Mouse (Mus musculus) embryonic facial prominence, embryonic 10.5 days (tissue): Measurements from ENCODE around the gene Gse1. TPM values are rescaled to one million over a fixed set of nuclear protein-coding genes. Genes with fewer than 3 reads are reported as not detected.

Source experiments
- DNase-seq: peaks from one replicate; pipeline ENCODE4 v3.0.0-alpha.2; 2017; ENCODE audit warnings: low spot score
- H3K27ac ChIP-seq: fragments of 300-500 bp; sonication (generic); replicated peaks from 2 replicates; pipeline ENCODE4 v1.5.1; 2016; ENCODE audit warnings: mild to moderate bottlenecking
- H3K27me3 ChIP-seq: fragments of 300-500 bp; sonication (generic); replicated peaks from 2 replicates; pipeline ENCODE4 v1.6.1; 2016; ENCODE audit warnings: low read depth, mild to moderate bottlenecking; ENCODE audit not compliant: poor library complexity, severe bottlenecking
- H3K36me3 ChIP-seq: fragments of 300-500 bp; sonication (generic); replicated peaks from 2 replicates; pipeline ENCODE4 v1.6.1; 2016; ENCODE audit warnings: mild to moderate bottlenecking, moderate library complexity
- H3K4me1 ChIP-seq: fragments of 300-500 bp; sonication (generic); 2 replicates; pipeline ENCODE4 v1.6.1; 2016
- H3K4me3 ChIP-seq: fragments of 300-500 bp; sonication (generic); 2 replicates; pipeline ENCODE4 v1.5.1; 2016; ENCODE audit warnings: mild to moderate bottlenecking, moderate library complexity
- H3K9me3 ChIP-seq: fragments of 300-500 bp; sonication (generic); 2 replicates; pipeline ENCODE4 v1.6.1; 2016; ENCODE audit warnings: mild to moderate bottlenecking
- WGBS: fragments of 180-500 bp; shearing (Covaris S2); methylation state at CpG from one replicate; pipeline ENCODE4 v1.1.7; 2016; 5-methylcytosine and 5-hydroxymethylcytosine counted together
- polyA plus RNA-seq: library from polyadenylated mRNA; unstranded; fragments of >200 nt; fragmentation: Nextera tagmentation; extraction: Ambion mirVana; gene quantifications from 2 replicates; pipeline ENCODE4 v1.2.1, GENCODE M21; 2016

The Gse1 gene
- polyA plus RNA-seq, 1 experiment from 2014 or later: 10.2 TPM

DNA sequence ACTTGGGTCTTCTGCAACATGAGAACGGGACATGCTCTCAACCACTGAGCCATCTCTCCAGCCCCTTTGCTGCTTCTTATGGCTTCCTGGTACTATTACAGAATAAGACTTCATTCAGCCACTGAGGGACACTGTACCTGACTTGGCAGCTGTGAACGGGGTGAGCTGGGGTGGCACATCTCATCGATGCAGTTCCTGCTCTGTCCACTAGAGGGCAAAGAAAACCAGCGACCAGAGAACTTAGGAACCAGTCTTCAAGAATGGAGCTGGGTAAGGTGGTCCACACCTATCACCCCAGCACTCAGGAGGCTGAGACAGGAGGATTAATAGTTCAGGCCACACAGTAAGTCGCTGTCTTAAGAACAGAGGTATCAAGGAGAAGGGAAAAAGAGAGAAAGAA is 367.7 kb downstream of the Gse1 start:
- Histone ChIP-seq H3K36me3 (no peaks in the 10 kb centered on the region), H3K27me3 (peaks cover 28% of the 10 kb centered on the region)

DNA sequence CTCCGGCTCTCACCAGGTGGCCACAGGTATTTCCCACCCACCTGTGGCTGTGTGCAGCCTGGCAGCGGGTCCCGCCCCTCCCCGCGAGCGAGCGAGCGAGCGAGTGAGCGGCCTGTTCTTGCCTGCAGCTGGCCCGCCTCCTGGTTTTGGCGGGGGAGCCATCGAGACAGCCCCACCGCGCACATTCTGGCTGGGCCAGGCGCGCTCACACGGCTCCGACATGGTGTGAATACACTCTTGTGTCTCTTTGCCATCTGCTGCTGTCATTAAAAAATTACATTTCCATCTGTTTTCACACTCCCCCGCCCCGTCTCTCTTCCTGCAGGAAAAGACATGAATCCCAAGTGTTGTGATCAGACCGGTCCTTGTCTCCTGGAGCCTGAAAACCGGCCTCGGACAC is 370.3 kb downstream of the Gse1 start:
- H3K27ac ChIP-seq: peak overlapping the region; percentile 54; the same call in 1 of the 2 replicates
- peak overlapping the region; percentile 28; the same call in 1 of the 2 replicates for H3K4me3 ChIP-seq
- H3K9me3 ChIP-seq: peaks cover 6% of the 10 kb centered on the region; the same call in 1 of the 2 replicates
- 27% methylated on average over 24 of the region's 24 CpGs for WGBS
- H3K27me3 ChIP-seq: peaks cover 28% of the 10 kb centered on the region
- peak; percentile 47 for DNase-seq
- H3K36me3 ChIP-seq: no peaks in the 10 kb centered on the region; the same call in 1 of the 2 replicates
- peaks cover 20% of the 10 kb centered on the region for H3K4me1 ChIP-seq

More for the DNA sequence above, 367.7 kb downstream of the Gse1 start:
- Histone ChIP-seq H3K27ac (no peak overlapping the region), H3K9me3 (no peaks in the 10 kb centered on the region), H3K4me3 (no peak overlapping the region), H3K4me1 (peaks cover 20% of the 10 kb centered on the region)
- peak; percentile 77 for DNase-seq
- WGBS: 12% methylated on average over 5 of the region's 5 CpGs

DNA sequence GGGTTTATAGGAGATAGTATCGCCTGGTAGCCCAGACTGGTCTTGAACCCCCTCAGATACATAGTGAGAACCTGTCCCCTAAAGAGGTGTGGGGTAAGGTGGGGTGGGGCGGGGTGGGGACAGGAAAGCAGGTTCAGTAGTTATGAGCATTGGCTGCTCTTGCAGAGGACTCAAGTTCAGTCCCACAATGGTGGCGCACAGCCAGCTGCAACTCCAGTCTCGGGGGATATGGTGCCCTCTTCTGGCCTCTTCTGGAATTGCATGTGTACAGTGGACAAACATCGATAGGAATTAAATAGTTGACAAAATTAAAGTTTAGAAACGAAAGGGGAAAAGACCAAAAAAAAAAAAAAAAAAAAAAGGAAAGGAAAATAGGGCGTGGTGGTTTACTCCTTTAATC is 371.2 kb downstream of the Gse1 start:
- H3K4me3 ChIP-seq: no peak overlapping the region
- H3K27ac ChIP-seq: no peak overlapping the region
- H3K9me3 ChIP-seq: peaks cover 6% of the 10 kb centered on the region; the same call in 1 of the 2 replicates
- 49% methylated on average over 7 of the region's 7 CpGs for WGBS
- peak; percentile 72 for DNase-seq
- H3K27me3 ChIP-seq: peaks cover 28% of the 10 kb centered on the region
- H3K4me1 ChIP-seq: peaks cover 20% of the 10 kb centered on the region
- H3K36me3 ChIP-seq: no peaks in the 10 kb centered on the region; the same call in 1 of the 2 replicates

DNA sequence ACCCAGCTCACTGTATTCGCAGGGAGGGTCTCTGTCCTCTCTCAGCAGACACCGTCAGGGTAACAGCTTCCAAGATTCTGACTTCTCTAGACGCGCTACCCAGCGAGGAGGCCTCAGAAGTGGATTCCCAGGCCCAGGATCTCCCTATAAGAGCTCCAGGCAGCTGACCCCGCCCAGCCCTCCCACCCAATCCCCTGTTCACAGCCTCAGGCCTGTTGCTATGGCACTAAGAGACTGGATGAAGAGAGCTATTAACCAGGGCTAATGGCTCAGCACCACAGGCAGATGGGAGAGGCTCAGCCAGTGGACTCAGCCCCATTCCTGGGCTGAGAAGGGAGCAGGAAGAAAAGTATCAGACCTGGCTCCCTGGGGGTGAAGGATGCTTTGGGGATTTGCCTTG is 374.4 kb downstream of the Gse1 start:
- peaks cover 6% of the 10 kb centered on the region; the same call in 1 of the 2 replicates for H3K9me3 ChIP-seq
- peak overlapping the region; percentile 20; the same call in 1 of the 2 replicates for H3K27ac ChIP-seq
- 43% methylated on average over 6 of the region's 6 CpGs for WGBS
- H3K4me1 ChIP-seq: peaks cover 33% of the 10 kb centered on the region
- no peak overlapping the region for H3K4me3 ChIP-seq
- H3K36me3 ChIP-seq: no peaks in the 10 kb centered on the region; the same call in 1 of the 2 replicates
- peak; percentile 57 for DNase-seq
- H3K27me3 ChIP-seq: peaks cover 18% of the 10 kb centered on the region

DNA sequence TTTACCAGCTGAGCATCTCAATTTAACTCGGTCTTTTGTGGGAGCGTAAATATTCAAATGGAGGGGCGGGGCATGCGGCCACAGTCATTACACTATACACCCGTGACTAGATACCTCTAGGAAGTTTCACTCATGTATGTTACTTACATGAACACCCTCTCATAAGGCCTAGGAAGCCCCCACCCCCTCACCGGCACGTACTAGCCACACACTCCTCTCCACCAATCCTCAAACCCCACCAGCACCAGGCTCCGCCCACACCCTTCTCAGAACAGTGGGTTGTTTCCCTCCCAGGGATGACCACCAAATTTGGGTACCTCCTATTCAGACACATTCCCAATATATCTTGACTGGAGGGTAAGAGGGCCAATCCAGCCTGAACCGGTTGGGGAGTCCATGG is 379.2 kb downstream of the Gse1 start:
- H3K27me3 ChIP-seq: peaks cover 31% of the 10 kb centered on the region
- peaks cover 19% of the 10 kb centered on the region for H3K4me1 ChIP-seq
- no peak overlapping the region for H3K4me3 ChIP-seq
- 85% methylated on average over 9 of the region's 9 CpGs for WGBS
- no peak overlapping the region for H3K27ac ChIP-seq
- H3K36me3 ChIP-seq: no peaks in the 10 kb centered on the region
- no peak for DNase-seq
- no peaks in the 10 kb centered on the region for H3K9me3 ChIP-seq

DNA sequence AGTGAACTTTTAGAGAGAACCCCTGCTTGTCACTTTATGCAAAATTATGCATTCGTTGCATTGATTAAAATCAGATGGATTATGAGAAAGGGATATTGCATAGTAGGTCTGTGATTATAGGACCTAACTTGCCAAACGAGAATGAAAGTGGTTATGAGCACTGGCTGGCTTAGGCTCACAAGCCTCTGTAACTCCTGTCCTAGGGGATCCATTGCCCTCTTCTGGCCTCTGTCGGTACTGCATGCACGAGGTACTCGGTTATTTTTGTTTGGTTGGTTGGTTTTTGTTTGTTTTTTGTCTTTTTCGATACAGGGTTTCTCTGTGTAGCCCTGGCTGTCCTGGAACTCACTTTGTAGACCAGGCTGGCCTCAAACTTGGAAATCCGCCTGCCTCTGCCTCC is 379.6 kb downstream of the Gse1 start:
- Histone ChIP-seq H3K4me1 (peaks cover 17% of the 10 kb centered on the region), H3K27ac (no peak overlapping the region), H3K9me3 (no peaks in the 10 kb centered on the region), H3K4me3 (no peak overlapping the region), H3K36me3 (no peaks in the 10 kb centered on the region), H3K27me3 (peaks cover 31% of the 10 kb centered on the region)
- DNase-seq: peak; percentile 76
- 17% methylated on average over 7 of the region's 7 CpGs for WGBS

DNA sequence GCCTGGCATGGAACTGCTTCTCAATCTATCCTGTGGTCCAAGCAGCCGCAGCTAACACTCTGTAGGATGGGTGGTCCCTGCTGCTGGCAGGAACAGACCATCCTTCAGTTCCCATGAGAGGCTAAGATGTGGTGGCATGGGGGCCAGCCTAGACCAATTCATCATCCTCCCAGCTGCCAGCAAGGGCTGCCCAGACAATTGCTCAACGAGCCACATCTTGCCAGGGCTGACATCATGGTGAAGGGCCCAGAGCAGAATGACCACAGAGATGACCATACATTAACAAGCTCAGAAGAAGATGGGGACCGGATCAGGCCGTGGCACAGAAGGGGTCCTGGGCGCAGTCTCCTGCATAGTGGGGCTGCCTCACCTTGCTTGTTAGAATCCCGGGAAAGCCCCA is 382.6 kb downstream of the Gse1 start:
- 92% methylated on average over 6 of the region's 6 CpGs for WGBS
- no peak for DNase-seq
- Histone ChIP-seq H3K27me3 (peaks cover 31% of the 10 kb centered on the region), H3K36me3 (no peaks in the 10 kb centered on the region), H3K27ac (0 out of 2 replicates have a peak overlapping the region, but pooled peaks have one; percentile 12), H3K9me3 (no peaks in the 10 kb centered on the region), H3K4me1 (peaks cover 17% of the 10 kb centered on the region), H3K4me3 (no peak overlapping the region)

DNA sequence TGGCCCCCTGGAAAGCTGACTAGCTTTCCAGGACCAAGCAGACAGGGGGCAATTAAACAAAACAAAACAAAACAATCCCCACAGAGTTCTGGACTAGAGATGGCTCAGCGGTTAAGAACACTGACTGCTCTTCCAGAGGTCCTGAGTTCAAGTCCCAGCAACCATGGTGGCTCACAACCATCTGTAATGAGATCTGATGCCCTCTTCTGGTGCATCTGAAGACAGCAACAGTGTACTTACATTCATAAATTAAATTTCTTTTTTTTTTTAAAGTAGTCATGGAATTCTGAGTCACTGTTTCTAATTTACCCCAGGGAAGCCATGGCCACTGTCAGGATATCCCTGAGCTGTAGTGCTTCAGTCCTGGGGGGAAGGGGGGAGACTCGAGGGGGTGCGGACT is 386.2 kb downstream of the Gse1 start:
- WGBS: 86% methylated on average over 3 of the region's 3 CpGs
- Histone ChIP-seq H3K36me3 (no peaks in the 10 kb centered on the region), H3K4me1 (peaks cover 37% of the 10 kb centered on the region), H3K27me3 (peaks cover 26% of the 10 kb centered on the region), H3K9me3 (no peaks in the 10 kb centered on the region), H3K27ac (no peak overlapping the region), H3K4me3 (no peak overlapping the region)
- DNase-seq: no peak

DNA sequence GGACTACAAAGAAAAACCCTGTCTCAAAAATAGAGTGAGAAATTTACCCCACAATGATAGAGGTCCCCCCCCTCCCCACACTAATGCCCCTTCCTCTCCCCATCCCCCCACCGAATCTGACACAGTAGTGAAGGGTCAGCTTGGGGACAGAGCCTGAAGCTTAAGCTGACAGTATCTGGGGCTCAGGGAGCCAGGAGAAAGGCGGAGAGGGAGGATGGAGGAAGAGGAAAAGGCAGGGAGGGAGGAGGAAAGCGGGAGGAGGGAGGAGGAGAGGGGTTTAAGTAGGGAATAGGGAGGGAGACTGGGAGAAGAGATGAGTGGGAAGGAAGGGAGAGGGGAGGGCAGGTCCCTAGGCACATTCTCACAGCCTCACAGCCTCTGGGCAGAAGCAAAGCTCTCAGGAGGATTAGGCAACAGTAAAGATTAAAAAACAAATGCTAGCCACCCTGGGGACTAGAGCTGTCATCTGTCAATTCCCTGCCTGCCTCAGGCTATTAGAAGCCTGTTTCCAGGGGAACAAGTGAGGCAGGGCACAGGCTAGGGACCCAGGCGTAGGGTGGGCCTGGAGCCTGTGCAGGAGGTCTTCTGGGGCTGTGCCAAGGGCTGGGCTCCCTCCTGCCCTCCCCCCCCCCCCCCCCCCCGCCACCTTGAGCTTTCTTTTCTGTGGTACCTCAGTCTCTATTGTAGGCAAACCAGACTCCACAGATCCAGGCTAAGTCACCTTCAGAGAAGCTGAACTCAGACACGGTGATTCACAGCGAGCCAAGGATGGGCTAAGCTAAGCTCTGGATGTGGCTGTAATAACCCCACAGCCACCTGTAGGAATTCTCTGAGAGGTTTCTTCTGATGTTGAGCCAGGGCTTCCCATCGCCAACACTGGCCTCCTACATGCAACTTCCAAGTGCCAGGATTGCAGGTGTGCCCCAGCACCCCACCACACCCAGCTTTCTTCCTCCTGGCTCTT is 388.7 kb downstream of the Gse1 start:
- no peaks in the 10 kb centered on the region for H3K36me3 ChIP-seq
- H3K27me3 ChIP-seq: 0 out of 2 replicates have a peak, but pooled peaks cover 9% of the 10 kb centered on the region
- H3K27ac ChIP-seq: peak overlapping the region; percentile 65
- 18% methylated on average over 7 of the region's 8 CpGs for WGBS
- H3K4me3 ChIP-seq: no peak overlapping the region
- peaks cover 56% of the 10 kb centered on the region for H3K4me1 ChIP-seq
- H3K9me3 ChIP-seq: no peaks in the 10 kb centered on the region
- peak; percentile 45 for DNase-seq

DNA sequence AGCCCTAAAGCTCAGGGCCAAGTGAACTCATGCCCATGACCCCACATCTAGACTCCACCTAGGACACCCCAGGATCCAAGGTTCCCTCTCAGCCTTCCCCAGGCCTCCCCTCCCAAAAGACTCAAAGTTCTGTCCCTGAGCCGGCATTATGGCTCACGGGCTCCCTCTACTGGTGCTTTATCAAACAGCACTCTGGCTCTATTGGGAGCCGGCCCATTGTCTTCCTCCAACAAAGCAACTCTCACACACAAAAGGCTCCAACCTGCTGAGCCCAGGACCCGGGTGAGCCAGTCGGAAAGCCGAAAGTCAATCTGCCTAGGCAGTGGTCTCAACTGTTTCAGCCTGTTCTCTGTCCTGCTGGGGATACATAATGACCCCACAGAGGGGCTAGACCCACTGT is 389.9 kb downstream of the Gse1 start:
- no peaks in the 10 kb centered on the region for H3K9me3 ChIP-seq
- peak; percentile 86 for DNase-seq
- peak overlapping the region; percentile 76 for H3K27ac ChIP-seq
- peaks cover 58% of the 10 kb centered on the region for H3K4me1 ChIP-seq
- 0 out of 2 replicates have a peak overlapping the region, but pooled peaks have one; percentile 16 for H3K4me3 ChIP-seq
- 0% methylated on average over 6 of the region's 6 CpGs for WGBS
- H3K36me3 ChIP-seq: no peaks in the 10 kb centered on the region
- 0 out of 2 replicates have a peak, but pooled peaks cover 9% of the 10 kb centered on the region for H3K27me3 ChIP-seq

DNA sequence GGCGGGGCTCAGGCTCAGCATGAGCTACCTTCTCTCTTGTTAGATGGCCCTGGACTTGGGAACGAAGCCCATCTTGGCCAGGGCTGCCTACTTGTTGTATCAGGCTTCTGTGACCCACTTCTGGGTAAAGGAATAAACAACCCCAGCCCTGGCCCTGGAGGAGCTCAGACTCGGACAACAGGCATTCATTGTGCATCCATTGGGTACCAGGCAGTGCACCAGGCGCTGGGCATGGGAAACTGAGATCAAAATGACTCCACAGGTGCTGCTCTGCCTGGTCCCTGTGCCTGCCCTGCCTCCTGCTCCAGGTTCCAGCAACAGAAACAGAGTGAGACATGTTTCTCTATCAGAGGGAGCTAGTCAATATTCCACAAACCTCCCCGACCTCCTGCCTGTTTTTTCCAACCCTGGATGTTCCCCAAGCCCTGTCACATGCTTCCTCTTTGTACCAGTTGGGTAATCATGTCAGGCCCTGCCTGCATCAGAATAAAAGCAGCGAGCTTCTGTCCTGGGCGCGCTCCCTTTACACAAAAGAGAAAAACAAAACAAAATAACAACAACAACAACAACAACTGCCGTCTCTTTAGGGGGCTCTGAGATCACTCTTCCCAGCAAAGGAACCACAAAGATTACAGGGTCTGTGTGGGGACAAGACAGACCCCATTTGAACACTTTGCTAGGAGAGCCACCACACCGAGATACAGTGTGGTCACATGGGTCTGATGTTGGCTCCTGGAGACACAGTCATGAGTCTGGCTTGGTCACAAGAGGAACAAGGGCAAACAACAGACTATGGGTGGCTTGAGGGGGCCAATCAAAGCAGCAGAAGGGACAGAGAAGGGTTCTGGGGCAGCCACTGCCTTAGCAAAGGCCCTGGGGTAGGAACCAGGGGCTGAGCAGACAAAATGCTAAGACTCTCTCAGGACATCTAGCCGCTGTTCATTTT is 391.3 kb downstream of the Gse1 start:
- 0 out of 2 replicates have a peak, but pooled peaks cover 9% of the 10 kb centered on the region for H3K27me3 ChIP-seq
- H3K9me3 ChIP-seq: no peaks in the 10 kb centered on the region
- peaks cover 65% of the 10 kb centered on the region for H3K4me1 ChIP-seq
- peak overlapping the region; percentile 57; the same call in 1 of the 2 replicates for H3K27ac ChIP-seq
- WGBS: 74% methylated on average over 11 of the region's 11 CpGs
- DNase-seq: no peak
- no peaks in the 10 kb centered on the region for H3K36me3 ChIP-seq
- H3K4me3 ChIP-seq: no peak overlapping the region

DNA sequence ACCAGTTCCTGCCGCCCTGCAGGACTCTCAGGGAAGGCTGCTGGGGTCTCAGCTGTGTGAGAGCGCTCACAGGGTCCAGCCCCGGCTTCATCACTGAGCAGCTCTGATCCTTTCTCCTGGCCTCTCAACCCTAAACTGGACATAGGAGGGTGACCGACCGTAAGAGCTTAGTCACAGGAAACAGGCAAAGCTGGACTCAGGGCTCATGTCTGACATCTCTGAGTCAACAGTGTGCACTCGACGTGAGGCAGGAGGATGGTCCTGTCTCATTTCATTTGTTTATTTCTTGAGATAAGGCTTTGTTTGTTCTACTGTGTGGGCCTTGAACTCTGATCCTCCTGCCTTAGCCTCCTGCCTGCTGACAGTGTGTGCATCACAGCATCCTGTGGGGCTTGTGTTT is 392.2 kb downstream of the Gse1 start:
- Histone ChIP-seq H3K27ac (peak overlapping the region; percentile 57; the same call in 1 of the 2 replicates), H3K4me3 (no peak overlapping the region), H3K36me3 (no peaks in the 10 kb centered on the region), H3K27me3 (0 out of 2 replicates have a peak, but pooled peaks cover 9% of the 10 kb centered on the region), H3K9me3 (no peaks in the 10 kb centered on the region), H3K4me1 (peaks cover 63% of the 10 kb centered on the region)
- DNase-seq: no peak
- 47% methylated on average over 7 of the region's 7 CpGs for WGBS
